Mouse (Mus musculus) heart, postnatal 0 days (tissue): ENCODE measurements around the gene Sptbn4. TPM values are rescaled to one million over a fixed set of nuclear protein-coding genes. Genes with fewer than 3 reads are reported as not detected.

Experiments
- ATAC-seq: fragments of 200-750 bp; cut with Nextera tagmentation; 2 replicates; pipeline ENCODE4 v1.8.0; 2017; ENCODE audit warnings: low read depth, moderate number of reproducible peaks, moderate library complexity; ENCODE audit not compliant: insufficient read depth
- DNase-seq: peaks from one replicate; pipeline ENCODE4 v3.0.0-alpha.2; 2016; ENCODE audit warnings: low spot score
- H3K27ac ChIP-seq: fragments of 300-500 bp; sonication (generic); 2 replicates; pipeline ENCODE4 v1.5.1; 2014; ENCODE audit warnings: low read depth, mild to moderate bottlenecking
- H3K27me3 ChIP-seq: fragments of 300-500 bp; sonication (generic); 2 replicates; pipeline ENCODE4 v1.6.1; 2014; ENCODE audit warnings: low read length, mixed read lengths; ENCODE audit not compliant: control insufficient read depth, insufficient read depth
- H3K36me3 ChIP-seq: fragments of 300-500 bp; sonication (generic); replicated peaks from 2 replicates; pipeline ENCODE4 v1.6.1; 2014; ENCODE audit warnings: low read length, mixed read lengths; ENCODE audit not compliant: control insufficient read depth, insufficient read depth
- H3K4me1 ChIP-seq: fragments of 300-500 bp; sonication (generic); 2 replicates; pipeline ENCODE4 v1.6.1; 2014; ENCODE audit warnings: antibody characterized with exemption; ENCODE audit not compliant: control insufficient read depth, insufficient read depth
- H3K4me2 ChIP-seq: fragments of 300-500 bp; sonication (generic); 2 replicates; pipeline ENCODE4 v1.6.1; 2014; ENCODE audit warnings: low read depth, mild to moderate bottlenecking, low read length, moderate library complexity
- H3K4me3 ChIP-seq: fragments of 300-500 bp; sonication (generic); 2 replicates; pipeline ENCODE4 v1.5.1; 2014; ENCODE audit warnings: low read depth, low read length
- H3K9ac ChIP-seq: fragments of 300-500 bp; sonication (generic); replicated peaks from 2 replicates; pipeline ENCODE4 v1.6.1; 2014; ENCODE audit warnings: low read depth, low read length, mixed read lengths
- H3K9me3 ChIP-seq: fragments of 300-500 bp; sonication (generic); replicated peaks from 2 replicates; pipeline ENCODE4 v1.6.1; 2016; ENCODE audit warnings: low read length; ENCODE audit not compliant: control insufficient read depth
- CTCF ChIP-seq: IDR thresholded peaks from 2 replicates; pipeline ENCODE4 v1.5.1; 2016; ENCODE audit warnings: antibody characterized with exemption, control low read depth, low read depth
- EP300 ChIP-seq: IDR thresholded peaks from 2 replicates; pipeline ENCODE4 v1.6.1; 2016; ENCODE audit warnings: antibody characterized with exemption, low read depth
- WGBS: fragments of 180-500 bp; shearing (Covaris S2); extraction: QIAGEN DNeasy Blood & Tissue Kit; methylation state at CpG from one replicate; pipeline ENCODE4 v1.1.7; 2014; 5-methylcytosine and 5-hydroxymethylcytosine counted together
- polyA plus RNA-seq: library from polyadenylated mRNA; unstranded; fragments of >200 nt; fragmentation: Nextera tagmentation; extraction: Ambion mirVana; gene quantifications from 2 replicates; pipeline ENCODE4 v1.2.1, GENCODE M21; 2015
- total RNA-seq: library from RNA; depleted of rRNA; stranded (reverse); fragments of >200 nt; gene quantifications from 2 replicates; pipeline ENCODE4 v1.2.3, GENCODE M21; 2014; ENCODE audit warnings: low replicate concordance

Sptbn4 gene
- total and polyA plus RNA-seq, 2 experiments from 2014 or later: 0.05 TPM; not detected in 1

GRCm38 (mm10) chr7:27440014-27440413 lies 7.5 kb downstream of the Sptbn4 start:
- no peak overlapping the region for H3K9ac ChIP-seq
- H3K4me2 ChIP-seq: no peak overlapping the region
- H3K27ac ChIP-seq: no peak overlapping the region
- no peak for DNase-seq
- WGBS: 70% methylated on average over 4 of the region's 4 CpGs
- no peaks in the 10 kb centered on the region for H3K9me3 ChIP-seq
- no peaks in the 10 kb centered on the region for H3K27me3 ChIP-seq
- H3K36me3 ChIP-seq: no peaks in the 10 kb centered on the region
- H3K4me1 ChIP-seq: no peaks in the 10 kb centered on the region
- H3K4me3 ChIP-seq: no peak overlapping the region
- no peak for TF ChIP-seq EP300
- TF ChIP-seq CTCF: peak; percentile 1; the same call in 1 of the 2 replicates
- ATAC-seq: no peak

GRCm38 (mm10) chr7:27437544-27437943 lies 9.9 kb downstream of the Sptbn4 start:
- 52% methylated on average over 5 of the region's 5 CpGs for WGBS
- DNase-seq: no peak
- H3K36me3 ChIP-seq: no peaks in the 10 kb centered on the region

GRCm38 (mm10) chr7:27433794-27434193 lies 13.7 kb downstream of the Sptbn4 start:
- Histone ChIP-seq H3K9ac (no peak overlapping the region), H3K4me1 (no peaks in the 10 kb centered on the region), H3K9me3 (peaks cover 5% of the 10 kb centered on the region; the same call in 1 of the 2 replicates), H3K4me2 (no peak overlapping the region), H3K27me3 (peaks cover 19% of the 10 kb centered on the region; the same call in 1 of the 2 replicates), H3K4me3 (no peak overlapping the region), H3K36me3 (no peaks in the 10 kb centered on the region), H3K27ac (no peak overlapping the region)
- DNase-seq: no peak
- ATAC-seq: no peak
- 9% methylated on average over 10 of the region's 10 CpGs for WGBS
- TF ChIP-seq EP300 (no peak), CTCF (no peak)

More at GRCm38 (mm10) chr7:27437544-27437943, 9.9 kb downstream of the Sptbn4 start:
- peaks cover 19% of the 10 kb centered on the region; the same call in 1 of the 2 replicates for H3K27me3 ChIP-seq
- ATAC-seq: no peak; the same call in 1 of the 2 replicates
- H3K9ac ChIP-seq: no peak overlapping the region
- no peaks in the 10 kb centered on the region for H3K4me1 ChIP-seq
- no peak overlapping the region for H3K4me2 ChIP-seq
- no peak for TF ChIP-seq EP300
- TF ChIP-seq CTCF: peak; percentile 39; the same call in 1 of the 2 replicates
- H3K27ac ChIP-seq: no peak overlapping the region
- H3K9me3 ChIP-seq: no peaks in the 10 kb centered on the region
- no peak overlapping the region for H3K4me3 ChIP-seq

- Histone ChIP-seq H3K9me3 (peaks cover 5% of the 10 kb centered on the region; the same call in 1 of the 2 replicates), H3K27ac (no peak overlapping the region), H3K27me3 (peaks cover 19% of the 10 kb centered on the region; the same call in 1 of the 2 replicates), H3K4me3 (no peak overlapping the region), H3K9ac (no peak overlapping the region), H3K4me2 (no peak overlapping the region), H3K36me3 (no peaks in the 10 kb centered on the region), H3K4me1 (no peaks in the 10 kb centered on the region)
- WGBS: 27% methylated on average over 10 of the region's 10 CpGs
- no peak for DNase-seq
- ATAC-seq: no peak
- TF ChIP-seq EP300 (no peak), CTCF (no peak)
Observed at GRCm38 (mm10) chr7:27433349-27433748, 14.1 kb downstream of the Sptbn4 start.

- peaks cover 14% of the 10 kb centered on the region; the same call in 1 of the 2 replicates for H3K27me3 ChIP-seq
- H3K36me3 ChIP-seq: no peaks in the 10 kb centered on the region
- 59% methylated on average over 2 of the region's 2 CpGs for WGBS
- no peak overlapping the region for H3K27ac ChIP-seq
- TF ChIP-seq CTCF (no peak), EP300 (no peak)
- H3K9ac ChIP-seq: no peak overlapping the region
- H3K4me2 ChIP-seq: no peak overlapping the region
- no peak for ATAC-seq
- H3K4me1 ChIP-seq: no peaks in the 10 kb centered on the region
- no peak for DNase-seq
- H3K9me3 ChIP-seq: peaks cover 5% of the 10 kb centered on the region; the same call in 1 of the 2 replicates
- no peak overlapping the region for H3K4me3 ChIP-seq
Observed at GRCm38 (mm10) chr7:27429135-27429534, 18.4 kb downstream of the Sptbn4 start.

- Histone ChIP-seq H3K27ac (no peak overlapping the region), H3K36me3 (no peaks in the 10 kb centered on the region), H3K9ac (no peak overlapping the region), H3K4me3 (no peak overlapping the region), H3K4me1 (no peaks in the 10 kb centered on the region), H3K9me3 (peaks cover 5% of the 10 kb centered on the region; the same call in 1 of the 2 replicates), H3K4me2 (no peak overlapping the region), H3K27me3 (0 out of 2 replicates have a peak, but pooled peaks cover 3% of the 10 kb centered on the region)
- DNase-seq (no peak), ATAC-seq (no peak)
- whole genome bisulfite sequencing: 72% methylated on average over 11 of the region's 11 CpGs
- TF ChIP-seq CTCF: no peak
- TF ChIP-seq EP300: no peak
Observed at GRCm38 (mm10) chr7:27428002-27428401, 19.5 kb downstream of the Sptbn4 start.
